ENCODE assay signal across 8 mouse cellular contexts in genomic region chr9:55325564-55326514, GRCm38 (mm10). TPM values are rescaled to one million over a fixed set of nuclear protein-coding genes. Genes with fewer than 3 reads are reported as not detected.
DNase-seq lines count a peak whose midpoint lies in the region; ATAC-seq lines count a peak whose summit lies in the region.

No protein-coding gene starts in this region.

- H3K4me1 ChIP-seq in heart, embryonic 14.5 days (ENCODE audit: control insufficient read depth in 2 of 2, insufficient read depth in 2 of 2, low read length in 2 of 2), result no peaks in the 10 kb centered on the region; a peak in 1 of 4 replicates
- H3K4me1 ChIP-seq in forebrain, embryonic 15.5 days, result peaks cover 10% of the 10 kb centered on the region

- no peak for ATAC-seq in heart, embryonic 14.5 days (ENCODE audit: insufficient number of reproducible peaks, insufficient read depth, low FRiP score, low read depth)
- no peak for ATAC-seq in forebrain, embryonic 15.5 days (replicated peaks)

- peak overlapping the region; percentile 83 for H3K9ac ChIP-seq in heart, embryonic 14.5 days (ENCODE audit: low read length)
- peak overlapping the region; percentile 77 for H3K9ac ChIP-seq in forebrain, embryonic 15.5 days (replicated peaks)

- H3K36me3 ChIP-seq in heart, embryonic 14.5 days (ENCODE audit: control insufficient read depth, insufficient read depth, low read length), result no peaks in the 10 kb centered on the region
- no peaks in the 10 kb centered on the region for H3K36me3 ChIP-seq in forebrain, embryonic 15.5 days
- no peaks in the 10 kb centered on the region for H3K36me3 ChIP-seq in macrophage (ENCODE audit: inconsistent target)

- no peak for DNase-seq in heart, adult 8-10 months (ENCODE audit: low spot score)
- DNase-seq in ES-CJ7 (ENCODE audit: low read depth, low spot score), result peak; percentile 48
- DNase-seq in urinary bladder, postnatal 10 days (ENCODE audit: low spot score), result no peak
- no peak for DNase-seq in gastrocnemius, adult 8-10 months (ENCODE audit: low spot score in 2 of 2)
- no peak for DNase-seq in testis, postnatal 14 days (ENCODE audit: low spot score)

- H3K4me3 ChIP-seq in heart, embryonic 14.5 days (ENCODE audit: control insufficient read depth in 1 of 2, insufficient read depth in 1 of 2, low read depth in 1 of 2, low read length in 2 of 2), result peak overlapping the region; percentile 64 to 71
- H3K4me3 ChIP-seq in forebrain, embryonic 15.5 days, result peak overlapping the region; percentile 74
- peak overlapping the region; percentile 12; the same call in 1 of the 2 replicates for H3K4me3 ChIP-seq in macrophage (ENCODE audit: inconsistent target)

- H3K4me2 ChIP-seq in heart, embryonic 14.5 days (ENCODE audit: low read length), result peak overlapping the region; percentile 94
- peak overlapping the region; percentile 50 for H3K4me2 ChIP-seq in forebrain, embryonic 15.5 days (replicated peaks)

- WGBS in heart, embryonic 14.5 days, result 14% methylated on average over 18 of the region's 18 CpGs
- 12% methylated on average over 18 of the region's 18 CpGs for WGBS in forebrain, embryonic 15.5 days
- 9% methylated on average over 18 of the region's 18 CpGs for WGBS in macrophage (ENCODE audit: missing documents)

- H3K79me2 ChIP-seq in macrophage (ENCODE audit: inconsistent target), result no peaks in the 10 kb centered on the region

- no peak overlapping the region for H3K27ac ChIP-seq in heart, embryonic 14.5 days (replicated peaks in 1 of 2; ENCODE audit: control insufficient read depth in 1 of 2, insufficient read depth in 1 of 2, low read depth in 2 of 2, low read length in 2 of 2)
- H3K27ac ChIP-seq in forebrain, embryonic 15.5 days (replicated peaks), result 0 out of 2 replicates have a peak overlapping the region, but pooled peaks have one; percentile 47
- no peak overlapping the region for H3K27ac ChIP-seq in macrophage

- peaks cover 66% of the 10 kb centered on the region for H3K27me3 ChIP-seq in heart, embryonic 14.5 days (ENCODE audit: control insufficient read depth, insufficient read depth, low read length)
- peaks cover 7% of the 10 kb centered on the region; the same call in 1 of the 2 replicates for H3K27me3 ChIP-seq in forebrain, embryonic 15.5 days

- H3K9me3 ChIP-seq in heart, embryonic 14.5 days (ENCODE audit: control insufficient read depth, low read length), result no peaks in the 10 kb centered on the region
- no peaks in the 10 kb centered on the region for H3K9me3 ChIP-seq in forebrain, embryonic 15.5 days

RNA-seq across cellular contexts. Expression of gene Nrg4, which starts 0.8 kb away (rescaled TPM):
- 1.7 and 2.0 TPM in 2 replicates for polyA plus RNA-seq in heart, embryonic 14.5 days (2014; fragmentation: Nextera tagmentation; extraction: Ambion mirVana)
- total RNA-seq in heart, adult 8-10 months (2022), result 1 to 10 TPM; 2.1 to 3.8 (median 2.4) TPM
- 1.6 and 1.8 TPM in 2 replicates for polyA plus RNA-seq in forebrain, embryonic 15.5 days (2015; fragmentation: Nextera tagmentation; extraction: Ambion mirVana)
- 10 to 100 TPM in 1 of 26 experiments, 1 to 10 TPM in 24, under 1 TPM in 1; 0.88 to 12.0 (median 3.0) TPM for total RNA-seq in macrophage (2018; cell fraction: chromatin; rRNA removed)
- total RNA-seq in macrophage (2018; cell fraction: cytosol; rRNA removed), result 1 to 10 TPM in 3 of 26 experiments, under 1 TPM in 23; 0.37 to 1.7 (median 0.60) TPM
- 10 to 100 TPM in 2 of 26 experiments, 1 to 10 TPM in 24; 1.4 to 15.3 (median 3.5) TPM for total RNA-seq in macrophage (2018; cell fraction: nucleus; rRNA removed)
- 0.30 to 1.0 TPM (median 0.40 TPM) in 3 replicates for polyA plus RNA-seq in macrophage (2018)
- total RNA-seq in gastrocnemius, adult 8-10 months (2022), result 1 to 10 TPM; 1.4 to 5.4 (median 2.3) TPM

RNA-seq across cellular contexts. Expression of gene Tmem266, which starts 0.9 kb away (rescaled TPM):
- polyA plus RNA-seq in heart, embryonic 14.5 days (2014; fragmentation: Nextera tagmentation; extraction: Ambion mirVana), result 0.16 TPM in 1 of 2 replicates, not detected in the other
- total RNA-seq in heart, adult 8-10 months (2022), result 1 to 10 TPM; 2.4 to 3.0 (median 2.5) TPM
- polyA plus RNA-seq in forebrain, embryonic 15.5 days (2015; fragmentation: Nextera tagmentation; extraction: Ambion mirVana), result 1.4 and 1.7 TPM in 2 replicates
- 10 to 100 TPM in 5 of 26 experiments, 1 to 10 TPM in 10, under 1 TPM in 3, not detected in 8; 0.45 to 36.9 (median 4.4) TPM for total RNA-seq in macrophage (2018; cell fraction: chromatin; rRNA removed)
- total RNA-seq in macrophage (2018; cell fraction: cytosol; rRNA removed), result under 1 TPM in 21 of 26 experiments, not detected in 5; 0.03 to 0.71 (median 0.14) TPM
- total RNA-seq in macrophage (2018; cell fraction: nucleus; rRNA removed), result 10 to 100 TPM in 5 of 26 experiments, 1 to 10 TPM in 11, under 1 TPM in 6, not detected in 4; 0.40 to 17.4 (median 1.8) TPM
- 0.10 to 0.22 TPM in 2 of 3 replicates, not detected in the other for polyA plus RNA-seq in macrophage (2018)
- 10 to 100 TPM in 1 of 4 experiments, 1 to 10 TPM in 3; 2.8 to 15.8 (median 5.1) TPM for total RNA-seq in gastrocnemius, adult 8-10 months (2022)

Comparison
In these comparisons a context has a peak if more than half of its experiments do, and no peak if none do; other contexts are left out.
1. H3K4me3 ChIP-seq: peak in every context shown above with its lines; median percentile 74 in forebrain, embryonic 15.5 days; 68 in heart, embryonic 14.5 days; 12 in macrophage.